Mouse (Mus musculus) lung, embryonic 14.5 days (tissue): ENCODE results near the gene Ptges. TPM values are rescaled to one million over a fixed set of nuclear protein-coding genes. Genes with fewer than 3 reads are reported as not detected.

Experiments used
- ATAC-seq: fragments of 200-750 bp; cut with Nextera tagmentation; 2 replicates; pipeline ENCODE4 v1.8.0; 2017; ENCODE audit warnings: mild to moderate bottlenecking, moderate TSS enrichment, moderate library complexity; ENCODE audit not compliant: insufficient read depth
- DNase-seq: peaks from one replicate; pipeline ENCODE4 v3.0.0-alpha.2; 2015
- H3K27ac ChIP-seq: fragments of 300-500 bp; sonication (generic); 2 replicates; pipeline ENCODE4 v1.5.1; 2014; ENCODE audit warnings: low read depth, mild to moderate bottlenecking, moderate library complexity
- H3K27me3 ChIP-seq: fragments of 300-500 bp; sonication (generic); 2 replicates; pipeline ENCODE4 v1.6.1; 2014; ENCODE audit warnings: low read length, control low read depth; ENCODE audit not compliant: insufficient read depth
- H3K36me3 ChIP-seq: fragments of 300-500 bp; sonication (generic); 2 replicates; pipeline ENCODE4 v1.6.1; 2014; ENCODE audit warnings: control low read depth; ENCODE audit not compliant: insufficient read depth
- H3K4me1 ChIP-seq: fragments of 300-500 bp; sonication (generic); 2 replicates; pipeline ENCODE4 v1.6.1; 2014; ENCODE audit warnings: antibody characterized with exemption, control low read depth; ENCODE audit not compliant: insufficient read depth
- H3K4me2 ChIP-seq: fragments of 300-500 bp; sonication (generic); 2 replicates; pipeline ENCODE4 v1.6.1; 2014; ENCODE audit warnings: mild to moderate bottlenecking
- H3K4me3 ChIP-seq: fragments of 300-500 bp; sonication (generic); 2 replicates; pipeline ENCODE4 v1.5.1; 2014; ENCODE audit warnings: low read depth, low read length
- H3K9ac ChIP-seq: fragments of 300-500 bp; sonication (generic); 2 replicates; pipeline ENCODE4 v1.6.1; 2014
- H3K9me3 ChIP-seq: fragments of 300-500 bp; sonication (generic); 2 replicates; pipeline ENCODE4 v1.6.1; 2016; ENCODE audit warnings: low read depth, low read length, control low read depth
- CTCF ChIP-seq: IDR thresholded peaks from 2 replicates; pipeline ENCODE4 v1.5.1; 2016; ENCODE audit warnings: antibody characterized with exemption, low read depth
- WGBS: fragments of 180-500 bp; shearing (Covaris S2); extraction: QIAGEN DNeasy Blood & Tissue Kit; methylation state at CpG from one replicate; pipeline ENCODE4 v1.1.7; 2014; 5-methylcytosine and 5-hydroxymethylcytosine counted together
- polyA plus RNA-seq: library from polyadenylated mRNA; unstranded; fragments of >200 nt; fragmentation: Nextera tagmentation; extraction: Ambion mirVana; gene quantifications from 2 replicates; pipeline ENCODE4 v1.2.1, GENCODE M21; 2014

Gene Ptges
- polyA plus RNA-seq, 1 experiment from 2014 or later, result 18.4 TPM

- Histone ChIP-seq H3K4me2 (peak overlapping the region; percentile 73), H3K4me3 (peak overlapping the region; percentile 47), H3K27me3 (no peaks in the 10 kb centered on the region), H3K9me3 (no peaks in the 10 kb centered on the region), H3K9ac (peak overlapping the region; percentile 49), H3K36me3 (no peaks in the 10 kb centered on the region), H3K4me1 (peaks cover 12% of the 10 kb centered on the region), H3K27ac (no peak overlapping the region)
- peak; percentile 19; the same call in 1 of the 2 replicates for ATAC-seq
- 17% methylated on average over 8 of the region's 8 CpGs for WGBS
- no peak for DNase-seq
- TF ChIP-seq CTCF, result no peak
Measured at GRCm38 (mm10) chr2:30902256-30902655, 27.4 kb downstream of the Ptges start.

GRCm38 (mm10) chr2:30901646-30902160, 28.0 kb downstream of the Ptges start:
- no peaks in the 10 kb centered on the region for H3K9me3 ChIP-seq
- H3K27me3 ChIP-seq, result no peaks in the 10 kb centered on the region
- H3K4me3 ChIP-seq, result peak overlapping the region; percentile 47
- H3K9ac ChIP-seq, result peak overlapping the region; percentile 49
- no peaks in the 10 kb centered on the region for H3K36me3 ChIP-seq
- H3K4me1 ChIP-seq, result peaks cover 12% of the 10 kb centered on the region
- no peak overlapping the region for H3K27ac ChIP-seq
- no peak for ATAC-seq
- no peak for DNase-seq
- TF ChIP-seq CTCF, result no peak
- peak overlapping the region; percentile 73 for H3K4me2 ChIP-seq
- WGBS, result 31% methylated on average over 6 of the region's 6 CpGs

- ATAC-seq (no peak), DNase-seq (no peak)
- H3K9ac ChIP-seq, result no peak overlapping the region
- H3K4me1 ChIP-seq, result peaks cover 8% of the 10 kb centered on the region; the same call in 1 of the 2 replicates
- no peak overlapping the region for H3K4me2 ChIP-seq
- TF ChIP-seq CTCF, result no peak
- H3K36me3 ChIP-seq, result no peaks in the 10 kb centered on the region
- H3K4me3 ChIP-seq, result no peak overlapping the region
- no peaks in the 10 kb centered on the region for H3K27me3 ChIP-seq
- no peak overlapping the region for H3K27ac ChIP-seq
- WGBS, result 67% methylated on average over 14 of the region's 14 CpGs
- H3K9me3 ChIP-seq, result no peaks in the 10 kb centered on the region
Measured at GRCm38 (mm10) chr2:30899397-30900069, 30.1 kb downstream of the Ptges start.

- TF ChIP-seq CTCF, result no peak
- Histone ChIP-seq H3K4me1 (peaks cover 6% of the 10 kb centered on the region; the same call in 1 of the 2 replicates), H3K4me3 (no peak overlapping the region), H3K9me3 (no peaks in the 10 kb centered on the region), H3K36me3 (0 out of 2 replicates have a peak, but pooled peaks cover 3% of the 10 kb centered on the region), H3K27me3 (no peaks in the 10 kb centered on the region), H3K4me2 (no peak overlapping the region), H3K9ac (no peak overlapping the region), H3K27ac (no peak overlapping the region)
- 20% methylated on average over 6 of the region's 6 CpGs for WGBS
- DNase-seq, result no peak
- ATAC-seq, result no peak
Measured at GRCm38 (mm10) chr2:30897291-30897690, 32.4 kb downstream of the Ptges start.

GRCm38 (mm10) chr2:30893946-30894345, 35.7 kb downstream of the Ptges start:
- 0 out of 2 replicates have a peak, but pooled peaks cover 6% of the 10 kb centered on the region for H3K36me3 ChIP-seq
- no peak overlapping the region for H3K4me3 ChIP-seq
- WGBS, result 75% methylated on average over 7 of the region's 7 CpGs
- no peaks in the 10 kb centered on the region for H3K9me3 ChIP-seq
- H3K4me2 ChIP-seq, result no peak overlapping the region
- no peak for DNase-seq
- H3K9ac ChIP-seq, result no peak overlapping the region
- H3K4me1 ChIP-seq, result no peaks in the 10 kb centered on the region
- no peak for TF ChIP-seq CTCF
- H3K27ac ChIP-seq, result no peak overlapping the region
- no peak for ATAC-seq
- no peaks in the 10 kb centered on the region for H3K27me3 ChIP-seq

- no peak overlapping the region for H3K27ac ChIP-seq
Measured at GRCm38 (mm10) chr2:30893399-30893798, 36.3 kb downstream of the Ptges start.

GRCm38 (mm10) chr2:30891002-30891401, 38.7 kb downstream of the Ptges start:
- no peak overlapping the region for H3K4me3 ChIP-seq
- H3K27me3 ChIP-seq, result no peaks in the 10 kb centered on the region
- TF ChIP-seq CTCF, result peak; percentile 86
- WGBS, result 5% methylated on average over 3 of the region's 3 CpGs
- ATAC-seq (peak; percentile 71), DNase-seq (peak; percentile 89)
- no peaks in the 10 kb centered on the region for H3K9me3 ChIP-seq
- no peak overlapping the region for H3K4me2 ChIP-seq
- H3K9ac ChIP-seq, result no peak overlapping the region
- H3K4me1 ChIP-seq, result no peaks in the 10 kb centered on the region
- no peak overlapping the region for H3K27ac ChIP-seq
- H3K36me3 ChIP-seq, result 0 out of 2 replicates have a peak, but pooled peaks cover 6% of the 10 kb centered on the region

More at GRCm38 (mm10) chr2:30893399-30893798, 36.3 kb downstream of the Ptges start:
- Histone ChIP-seq H3K4me3 (no peak overlapping the region), H3K9ac (no peak overlapping the region), H3K4me1 (no peaks in the 10 kb centered on the region), H3K36me3 (0 out of 2 replicates have a peak, but pooled peaks cover 6% of the 10 kb centered on the region), H3K4me2 (no peak overlapping the region), H3K27me3 (no peaks in the 10 kb centered on the region), H3K9me3 (no peaks in the 10 kb centered on the region)
- WGBS, result 12% methylated on average over 6 of the region's 6 CpGs
- ATAC-seq, result no peak
- no peak for DNase-seq
- TF ChIP-seq CTCF, result no peak
